Mouse (Mus musculus) T-helper 2 cell (primary cell): ENCODE data around the gene Tsc2.

Experiments used
- in situ Hi-C: fragments of 300-600 bp; cut with MboI, MseI; formaldehyde crosslinking; loops from one replicate; pipeline ENCODE4 v1.15.1; 2025; ENCODE audit warnings: high pct_unique_total_duplicates

Gene Tsc2

DNA sequence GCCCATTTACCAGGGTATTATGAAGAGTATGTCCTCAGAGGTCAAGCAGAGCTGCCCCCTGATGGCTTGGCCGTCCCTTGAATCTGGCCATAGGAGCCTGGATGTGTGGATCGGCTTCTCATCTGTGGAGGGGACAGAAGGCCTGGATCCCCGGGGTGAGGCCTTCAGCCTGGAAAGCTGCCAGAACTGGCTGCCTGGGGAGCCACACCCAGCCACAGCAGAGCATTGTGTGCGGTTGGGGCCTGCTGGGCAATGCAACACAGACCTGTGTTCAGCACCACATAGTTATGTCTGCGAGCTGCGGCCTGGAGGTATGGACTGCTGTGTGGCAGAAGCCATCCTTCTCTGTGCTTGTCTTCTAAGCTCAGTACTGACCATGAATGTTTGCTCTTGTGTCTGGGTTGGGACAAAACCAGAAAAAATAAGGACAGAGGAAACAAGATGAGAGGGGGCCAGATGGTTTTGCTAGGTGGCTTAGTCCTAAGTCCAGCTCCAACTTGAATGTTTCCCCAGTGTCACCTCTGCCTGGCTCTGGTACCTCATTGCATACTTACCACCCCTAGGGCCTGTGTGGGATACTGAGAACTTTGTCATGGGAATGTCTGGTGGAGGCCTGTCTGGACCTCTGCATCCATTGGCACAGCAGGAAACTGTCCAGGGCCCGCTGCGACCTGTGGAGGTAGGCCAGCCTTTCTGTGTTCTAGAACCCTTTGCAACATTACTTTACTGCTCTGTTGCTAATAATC is 65.2 kb downstream of the Tsc2 start:
- in situ Hi-C loops: no loop called here

DNA sequence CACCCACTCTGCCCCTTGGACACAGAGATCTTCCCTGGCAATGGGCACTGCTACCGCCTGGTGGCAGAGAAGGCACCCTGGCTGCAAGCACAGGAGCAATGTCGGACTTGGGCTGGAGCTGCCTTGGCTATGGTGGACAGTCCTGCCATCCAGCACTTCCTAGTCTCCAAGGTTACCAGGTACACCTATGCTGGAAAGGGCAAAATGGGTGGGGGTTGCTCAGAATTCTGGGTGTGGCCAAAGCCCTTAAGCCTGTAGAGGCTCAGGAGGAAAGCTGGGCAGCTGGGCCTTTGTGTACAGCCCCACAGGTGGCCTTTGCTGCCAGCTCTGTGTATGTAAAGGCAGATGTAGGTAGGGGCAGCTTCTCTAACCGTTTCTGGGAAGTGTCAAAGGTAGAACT is 66.6 kb downstream of the Tsc2 start:
- in situ Hi-C loops: no loop called here

DNA sequence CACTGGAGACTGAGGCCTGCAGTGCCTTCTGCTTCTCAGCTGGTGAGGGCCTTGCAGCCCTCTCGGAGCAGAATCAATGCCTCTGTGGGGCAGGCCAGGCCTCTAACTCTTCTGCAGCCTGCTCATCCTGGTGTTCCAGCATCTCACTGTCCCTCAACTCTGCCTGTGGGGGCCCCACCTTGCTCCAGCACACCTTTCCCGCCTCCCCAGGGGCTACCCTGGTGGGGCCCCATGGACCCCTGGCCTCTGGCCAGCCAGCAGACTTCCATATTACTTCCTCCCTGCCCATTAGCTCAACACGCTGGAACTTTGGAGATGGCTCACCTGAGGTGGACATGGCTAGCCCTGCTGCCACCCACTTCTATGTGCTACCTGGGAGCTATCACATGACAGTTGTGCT is 67.3 kb downstream of the Tsc2 start:
- in situ Hi-C loops: no loop called here

DNA sequence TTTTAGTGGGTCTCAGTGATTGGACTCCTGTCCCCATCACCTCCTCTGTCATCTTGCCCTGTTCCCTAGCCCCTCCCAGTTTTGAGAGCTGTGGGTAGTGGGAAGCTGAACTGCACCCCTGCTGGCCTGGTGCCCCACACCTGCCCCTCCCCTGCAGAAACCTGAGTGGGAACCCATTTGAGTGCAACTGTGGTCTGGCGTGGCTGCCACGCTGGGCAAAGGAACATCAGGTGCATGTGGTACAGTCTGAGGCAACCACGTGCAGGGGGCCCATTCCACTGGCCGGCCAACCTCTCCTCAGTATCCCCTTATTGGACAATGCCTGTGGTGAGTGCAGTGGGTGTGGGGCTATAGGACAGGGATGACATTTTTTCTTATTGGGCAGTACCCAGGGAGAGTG is 68.0 kb downstream of the Tsc2 start:
- in situ Hi-C loops: no loop called here

DNA sequence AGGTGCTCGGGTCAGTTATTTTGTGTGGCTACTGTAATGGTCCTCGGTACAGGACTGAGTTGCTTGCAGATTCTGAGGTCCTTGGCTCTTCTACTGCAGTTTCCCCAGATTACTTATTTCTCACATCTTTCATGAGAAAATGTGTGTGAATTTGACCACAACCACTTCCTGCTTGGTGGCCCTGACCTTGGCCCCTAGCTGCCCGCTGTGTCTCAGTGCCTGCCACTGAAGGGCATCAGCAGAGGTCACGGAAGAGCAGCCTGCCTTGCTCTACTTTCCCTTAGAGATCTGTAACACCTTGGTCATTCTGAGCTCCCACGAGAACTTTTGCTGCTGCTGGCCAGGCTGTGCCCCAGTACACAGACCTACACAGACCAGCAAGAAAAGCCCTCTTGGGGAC is 68.8 kb downstream of the Tsc2 start:
- in situ Hi-C loops: no loop called here

DNA sequence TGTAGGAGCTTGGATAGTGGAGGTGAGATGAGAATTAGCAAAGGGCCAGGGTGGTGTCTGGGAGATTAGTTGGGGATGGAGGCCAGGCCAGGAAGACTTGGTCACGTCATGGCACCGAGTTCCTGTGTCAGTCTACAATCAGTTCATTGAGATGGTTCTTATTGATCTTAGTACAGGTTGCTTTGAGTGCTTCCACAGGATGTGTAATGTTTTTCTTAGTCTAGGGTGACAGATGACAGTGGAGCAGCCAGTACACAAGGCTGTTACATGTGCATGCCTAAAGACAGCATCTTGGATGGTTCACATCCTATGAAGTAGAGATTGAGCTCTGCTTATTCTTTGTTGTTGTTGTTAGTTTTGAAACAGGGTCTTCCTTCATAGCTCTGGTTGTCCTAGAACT is 70.8 kb downstream of the Tsc2 start:
- in situ Hi-C loops: no loop called here

DNA sequence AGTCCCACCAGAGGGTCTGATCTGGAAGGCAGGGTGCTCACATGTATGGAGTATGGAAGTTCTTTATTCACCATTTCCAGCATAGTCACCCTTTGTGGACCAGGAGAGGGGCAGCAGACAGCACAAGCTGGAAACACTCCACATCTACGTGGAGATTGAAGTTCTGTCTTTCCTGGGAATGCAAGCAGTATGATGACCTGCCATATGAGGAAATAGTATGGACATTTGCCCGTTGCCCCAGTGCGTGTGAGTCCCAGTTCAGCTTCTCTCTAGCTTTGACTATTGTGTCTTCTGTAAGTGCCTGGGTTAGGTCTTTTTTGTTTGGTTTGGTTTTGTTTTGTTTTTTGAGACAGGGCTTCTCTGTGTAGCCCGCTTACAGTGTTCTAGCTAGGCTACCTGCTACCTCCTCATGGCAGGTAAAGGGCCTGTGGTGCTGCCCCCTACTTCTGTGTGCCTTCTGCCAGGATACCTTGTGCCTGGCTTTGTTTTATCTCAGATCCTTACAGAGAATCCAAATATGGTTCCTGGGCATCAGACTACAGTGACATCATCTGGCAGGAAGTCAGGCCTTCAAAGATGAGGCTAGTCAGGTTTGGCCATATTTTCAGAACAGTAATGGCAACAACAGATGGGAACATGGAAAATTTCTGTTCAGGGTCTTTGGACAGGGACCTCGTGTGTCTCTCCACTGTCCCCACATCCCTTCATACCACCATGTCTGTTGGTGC is 72.0 kb downstream of the Tsc2 start:
- in situ Hi-C loops: no loop called here

DNA sequence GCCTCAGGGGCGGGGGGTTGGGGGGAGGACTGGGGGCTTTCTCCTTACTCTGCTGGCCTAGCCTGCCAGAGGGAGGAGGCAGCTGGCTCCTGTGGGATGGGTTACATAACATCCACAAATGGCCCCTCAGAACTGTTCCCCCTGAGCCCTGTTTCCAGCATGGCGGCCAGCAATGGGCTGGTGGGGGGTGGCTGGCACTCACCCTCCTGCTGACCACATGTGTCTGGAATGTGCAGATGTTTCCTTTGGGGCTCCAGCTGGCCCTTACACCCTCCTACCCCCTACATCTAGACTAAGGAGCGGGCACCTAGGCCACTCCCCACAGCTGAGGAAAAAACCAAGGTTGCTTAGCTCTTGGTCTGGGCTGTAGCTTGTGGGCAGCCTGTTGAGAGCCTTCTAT is 73.3 kb downstream of the Tsc2 start:
- in situ Hi-C loops: no loop called here

DNA sequence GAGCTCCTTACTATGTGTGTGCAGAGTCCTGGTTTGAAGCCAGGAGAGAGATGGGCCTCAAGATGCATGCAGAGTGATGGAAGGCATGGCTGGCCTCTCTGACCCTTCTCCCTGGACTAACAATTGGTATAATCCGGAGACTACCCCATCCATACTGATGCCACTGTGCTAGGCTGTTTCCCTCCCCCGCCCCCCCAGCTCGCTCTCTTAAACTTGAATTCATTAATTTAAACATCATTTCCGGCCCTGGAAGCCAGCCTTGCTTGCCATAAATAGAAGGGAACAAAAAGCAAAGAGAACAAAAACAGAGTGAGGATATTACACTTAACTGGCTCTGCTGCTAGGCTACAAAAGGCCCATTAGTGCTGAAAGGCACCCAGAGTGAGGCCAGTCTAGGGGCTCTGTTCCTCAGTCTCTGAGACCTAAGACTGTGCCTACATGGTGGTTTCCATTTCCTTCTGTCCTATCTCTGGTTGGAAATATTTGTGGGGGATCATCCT is 73.8 kb downstream of the Tsc2 start:
- in situ Hi-C loops: no loop called here

DNA sequence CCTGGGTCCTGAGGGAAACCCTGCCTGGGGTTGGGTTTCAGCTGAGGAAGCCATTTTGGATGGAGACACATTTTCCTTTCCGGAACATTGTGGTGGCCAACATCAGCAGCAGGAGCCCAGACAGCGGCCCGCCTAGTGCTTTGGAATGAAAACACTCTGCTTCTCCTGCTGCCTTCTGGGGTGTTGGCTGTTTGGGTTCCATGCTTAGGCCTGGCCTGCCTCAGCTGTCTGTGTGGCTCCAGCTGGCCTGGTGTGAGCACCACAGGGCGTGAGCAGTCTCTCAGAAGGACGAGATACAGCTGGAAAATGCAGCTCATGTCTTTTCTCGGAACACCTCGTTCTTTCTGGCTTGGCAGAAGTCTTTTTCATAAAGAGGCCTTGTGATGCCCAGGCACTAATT is 75.3 kb downstream of the Tsc2 start:
- in situ Hi-C loops: no loop called here

DNA sequence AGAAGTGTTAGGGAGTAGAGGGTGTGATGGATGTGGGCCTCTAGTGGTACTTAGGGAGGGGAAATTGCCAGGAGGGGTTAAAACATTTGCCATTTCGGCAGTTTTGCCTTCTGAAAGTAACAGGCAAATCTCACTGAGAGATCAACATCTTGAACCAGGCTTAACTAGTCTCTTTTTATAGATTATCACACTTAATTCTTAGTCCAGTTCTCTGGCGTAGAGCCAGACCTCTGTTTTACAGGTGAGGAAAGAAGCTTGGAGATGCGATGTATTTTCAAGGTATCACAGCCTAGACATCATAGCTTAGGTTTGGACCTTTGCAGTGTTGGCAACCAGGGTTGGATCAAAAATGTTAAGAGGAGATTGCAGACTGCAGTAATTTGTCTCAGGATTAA is 81.4 kb downstream of the Tsc2 start:
- in situ Hi-C loops: no loop called here

DNA sequence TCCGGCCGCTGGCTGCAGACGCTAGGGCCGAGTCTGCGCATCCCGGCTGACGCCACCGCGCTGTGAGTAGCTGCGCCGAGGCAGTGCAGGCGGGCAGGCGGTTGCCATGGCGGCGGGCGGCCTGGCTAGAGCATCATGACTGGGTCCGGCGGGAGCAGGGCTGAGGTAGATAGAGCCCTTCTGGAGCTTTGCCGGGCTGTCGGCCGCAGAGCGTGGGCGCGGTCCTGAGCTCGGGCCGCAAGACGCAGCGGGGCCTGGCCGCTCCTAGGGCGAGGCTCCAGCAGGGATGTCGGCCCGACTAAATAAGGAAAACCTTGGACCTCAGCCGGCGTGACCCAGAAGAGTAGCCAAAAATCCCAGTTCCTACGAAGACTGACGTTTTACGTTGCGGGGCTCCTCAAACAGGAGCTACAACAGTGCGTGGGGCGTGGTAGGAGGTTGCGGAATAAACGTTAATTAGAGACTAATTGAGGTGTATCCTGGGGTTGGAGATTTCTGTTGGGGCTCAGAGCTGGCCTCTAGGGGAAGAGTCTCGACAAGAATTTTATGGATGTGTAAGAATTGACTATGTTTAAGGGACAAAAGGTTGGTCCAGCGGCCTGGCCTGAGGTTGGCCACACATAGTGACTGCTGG is 81.9 kb downstream of the Tsc2 start:
- in situ Hi-C loops: no loop called here

DNA sequence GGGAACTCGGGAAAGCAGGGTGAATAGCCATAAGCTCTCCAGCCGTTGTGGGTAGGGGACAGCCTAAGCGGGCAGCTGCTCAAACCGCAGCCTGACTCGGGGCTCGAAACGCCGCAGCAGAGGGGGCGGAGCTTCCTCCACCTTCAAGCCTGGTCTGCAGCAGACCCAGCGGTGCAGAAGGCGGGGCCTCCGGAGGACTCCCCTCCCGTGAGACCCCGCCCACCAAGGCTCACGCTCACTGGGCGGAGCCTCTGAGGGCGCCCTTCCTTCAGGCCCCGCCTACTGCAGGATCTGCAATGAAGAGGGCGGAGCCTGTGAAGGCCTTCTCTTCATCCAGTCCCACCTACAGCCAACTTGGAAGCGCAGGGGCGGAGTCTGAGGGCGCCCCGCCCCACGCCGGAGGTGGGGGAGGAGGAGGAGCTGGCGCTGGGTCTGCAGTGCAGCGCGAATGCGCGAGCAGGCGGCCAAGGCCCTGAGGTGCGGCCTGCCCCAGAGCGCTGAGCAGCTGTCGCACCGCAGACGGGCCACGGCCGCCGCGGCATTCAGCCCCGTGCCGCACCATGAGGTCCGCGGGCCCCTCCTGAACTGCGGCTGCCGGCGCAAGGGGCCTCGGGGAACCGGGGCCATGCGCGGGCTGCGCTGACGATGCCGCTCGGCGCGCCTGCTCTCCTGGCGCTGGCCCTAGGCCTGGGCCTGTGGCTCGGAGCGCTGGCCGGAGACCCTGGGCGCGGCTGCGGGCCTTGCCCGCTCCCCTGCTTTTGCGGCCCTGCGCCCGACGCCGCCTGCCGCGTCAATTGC is 82.6 kb downstream of the Tsc2 start, which contains the start of gene Pkd1:
Pkd1 (plus strand) TSS at position 217 of the 798 bp plus-strand sequence.
- in situ Hi-C loops: no loop called here

DNA sequence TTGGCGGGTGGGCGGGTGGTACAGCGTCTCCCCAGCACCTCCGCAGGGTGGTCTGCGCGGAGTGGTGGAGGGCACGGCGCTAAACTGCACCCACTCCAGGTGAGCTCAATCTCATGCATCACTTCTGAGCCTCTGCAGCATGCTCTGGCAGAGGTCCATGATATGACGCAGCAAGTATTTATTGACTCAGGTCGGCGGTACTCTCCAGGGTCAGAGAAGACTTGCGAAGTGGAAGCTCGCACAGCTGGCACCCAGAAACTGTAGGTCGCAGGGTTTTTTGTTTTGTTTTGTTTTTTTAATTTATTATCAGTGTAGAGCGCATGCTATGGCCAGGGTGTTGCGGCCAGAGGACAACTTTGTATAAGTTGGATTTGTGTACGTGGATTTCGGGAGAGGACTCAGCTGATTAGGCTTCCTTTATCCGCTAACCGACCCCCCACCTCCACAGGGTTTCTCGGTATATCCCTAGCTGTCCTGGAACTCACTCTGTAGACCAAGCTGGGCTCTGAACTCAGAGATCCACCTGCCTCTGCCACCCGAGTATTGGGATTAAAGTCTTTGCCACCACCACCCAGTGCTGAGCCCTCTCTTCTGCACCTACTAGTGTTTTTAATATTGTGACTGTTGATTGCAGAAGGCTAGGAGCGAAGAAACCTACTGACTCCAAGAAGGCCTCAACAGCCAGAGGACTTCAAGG is 83.4 kb downstream of the Tsc2 start:
- in situ Hi-C loops: no loop called here

DNA sequence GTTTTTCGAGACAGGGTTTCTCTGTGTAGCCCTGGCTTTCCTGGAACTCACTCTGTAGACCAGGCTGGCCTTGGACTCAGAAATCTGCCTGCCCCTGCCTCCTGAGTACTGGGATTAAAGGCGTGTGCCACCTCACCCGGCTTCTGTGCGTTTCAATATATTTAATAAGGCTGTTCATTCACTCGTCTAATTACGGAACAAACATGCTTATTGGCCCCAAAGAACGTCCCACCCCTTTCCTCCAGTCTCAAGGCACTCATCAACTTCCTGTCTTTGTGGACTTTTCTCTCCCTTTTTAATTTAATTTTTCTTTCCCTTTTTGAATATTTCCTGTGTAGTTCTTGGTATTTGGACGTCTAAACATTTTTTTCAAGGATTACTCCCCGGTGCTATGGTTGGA is 84.0 kb downstream of the Tsc2 start:
- in situ Hi-C loops: no loop called here

DNA sequence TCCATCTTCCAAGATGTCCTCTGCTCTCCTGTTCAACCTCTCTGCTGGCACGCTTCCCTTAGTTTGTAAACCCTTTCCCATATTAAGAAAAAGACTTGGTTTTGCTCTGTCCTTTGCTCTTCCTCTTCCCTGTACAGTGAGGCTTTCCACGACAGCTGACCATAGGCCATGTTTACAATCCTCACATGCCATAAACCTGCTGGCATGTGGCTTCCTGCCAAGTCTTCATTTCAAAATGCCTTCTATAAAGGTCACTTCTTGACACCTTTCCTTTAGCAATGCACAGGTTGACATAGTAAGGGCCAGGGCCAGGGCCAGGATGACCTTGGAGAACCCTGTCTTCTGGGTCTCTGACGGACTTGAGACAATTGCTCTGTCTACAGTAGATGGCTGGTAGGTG is 86.2 kb downstream of the Tsc2 start:
- in situ Hi-C loops: no loop called here
